Comparison of ENCODE assay signal across 7 mouse cellular contexts in the genomic region with DNA sequence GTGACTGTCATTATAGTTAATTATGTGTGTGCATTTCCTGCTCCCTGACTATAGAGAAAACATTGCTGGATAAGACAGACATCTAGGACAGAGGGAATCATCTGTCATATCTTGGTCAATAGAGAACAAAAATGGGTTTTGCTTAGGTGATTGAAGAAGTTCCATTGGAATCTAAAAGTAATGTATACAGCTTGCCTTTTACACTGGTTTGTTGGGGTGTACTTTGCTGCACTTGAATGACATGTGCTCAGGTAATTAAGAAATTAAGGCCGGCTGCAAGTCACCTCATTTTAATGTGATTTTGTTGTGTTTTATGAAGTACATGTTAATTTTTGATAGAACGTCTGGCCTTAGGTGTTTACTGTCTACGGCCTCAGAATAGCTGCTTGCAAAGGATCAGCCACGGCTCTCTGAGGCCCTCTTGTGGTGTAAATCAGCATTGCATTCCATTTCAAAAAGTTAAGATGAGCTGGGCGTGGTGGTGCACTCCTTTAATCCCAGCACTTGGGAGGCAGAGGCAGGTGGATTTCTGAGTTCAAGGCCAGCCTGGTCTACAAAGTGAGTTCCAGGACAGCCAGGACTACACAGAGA. TPM values are rescaled to one million over a fixed set of nuclear protein-coding genes. Genes with fewer than 3 reads are reported as not detected.
DNase-seq lines count a peak whose midpoint lies in the region; ATAC-seq and TF ChIP-seq lines count a peak whose summit lies in the region.

No protein-coding gene starts in this region.

- peaks cover 20% of the 10 kb centered on the region for H3K36me3 ChIP-seq in hindbrain, postnatal 0 days (ENCODE audit: insufficient read depth, low read length)

- H3K9me3 ChIP-seq in hindbrain, postnatal 0 days (ENCODE audit: low read length): no peaks in the 10 kb centered on the region

- H3K27me3 ChIP-seq in cerebellum, adult 2 months (ENCODE audit: control insufficient read depth, insufficient read depth, low read length): no peaks in the 10 kb centered on the region
- H3K27me3 ChIP-seq in hindbrain, postnatal 0 days (ENCODE audit: insufficient read depth, low read length): no peaks in the 10 kb centered on the region

- peak; percentile 83 for ATAC-seq in frontal cortex, adult (ENCODE audit: low TSS enrichment)
- peak; percentile 63 for ATAC-seq in hindbrain, postnatal 0 days

- TF ChIP-seq CTCF in cerebellum, adult 2 months (IDR thresholded peaks at IDR 0.05; ENCODE audit: borderline replicate concordance, insufficient read depth, low read depth, low read length): peak; percentile 90
- peak; percentile 95 for TF ChIP-seq CTCF in hindbrain, postnatal 0 days (IDR thresholded peaks at IDR 0.05; ENCODE audit: low read depth)

- no peak overlapping the region for H3K4me2 ChIP-seq in hindbrain, postnatal 0 days (ENCODE audit: low read depth, low read length)

- TF ChIP-seq POLR2A in cerebellum, adult 2 months (IDR thresholded peaks at IDR 0.05; ENCODE audit: borderline replicate concordance, insufficient read depth, low read length): no peak

- no peak overlapping the region for H3K4me3 ChIP-seq in cerebellum, adult 2 months (replicated peaks; ENCODE audit: insufficient read depth, low read depth, low read length)
- no peak overlapping the region for H3K4me3 ChIP-seq in hindbrain, postnatal 0 days (ENCODE audit: low read length)

- H3K4me1 ChIP-seq in cerebellum, adult 2 months (ENCODE audit: control insufficient read depth, insufficient read depth, low read length): no peaks in the 10 kb centered on the region
- H3K4me1 ChIP-seq in hindbrain, postnatal 0 days (ENCODE audit: insufficient read depth, low read length): no peaks in the 10 kb centered on the region

- H3K27ac ChIP-seq in cerebellum, adult 2 months (ENCODE audit: insufficient read depth, low read length): no peak overlapping the region
- no peak overlapping the region for H3K27ac ChIP-seq in hindbrain, postnatal 0 days

- 13% methylated on average over 5 of the region's 5 CpGs for WGBS in cerebellum, adult 2 months
- WGBS in hindbrain, postnatal 0 days: 16% methylated on average over 5 of the region's 5 CpGs

- no peak overlapping the region for H3K9ac ChIP-seq in hindbrain, postnatal 0 days (replicated peaks; ENCODE audit: low read length)

- DNase-seq in T-cell, adult 2 months (ENCODE audit: low spot score): peak; percentile 78
- DNase-seq in cerebellum, adult 2 months: peak; percentile 76 to 81
- peak; percentile 84 for DNase-seq in hindbrain, postnatal 0 days (ENCODE audit: low spot score)
- peak; percentile 66 to 73 for DNase-seq in layer of hippocampus, postnatal 36 days
- peak; percentile 77 for DNase-seq in mesoderm, embryonic 11.5 days (ENCODE audit: low read depth, low spot score)
- DNase-seq in right cerebral cortex, postnatal 14 days: peak; percentile 56

RNA-seq across cellular contexts. Expression of a gene that starts 36.5 kb away (rescaled TPM):
- 24.0 and 26.7 TPM in 2 replicates for polyA plus RNA-seq in cerebellum, adult 2 months (2012; rRNA removed)
- total RNA-seq in hindbrain, postnatal 0 days (2014; rRNA removed): 18.3 and 25.6 TPM in 2 replicates
- polyA plus RNA-seq in hindbrain, postnatal 0 days (2015; fragmentation: Nextera tagmentation; extraction: Ambion mirVana): 7.6 and 8.2 TPM in 2 replicates
- 10 to 100 TPM; 22.0 to 24.8 TPM for total RNA-seq in layer of hippocampus, postnatal 36 days (2021)

RNA-seq across cellular contexts. Expression of a gene that starts 37.9 kb away (rescaled TPM):
- not detected in 2 replicates for polyA plus RNA-seq in cerebellum, adult 2 months (2012; rRNA removed)
- not detected in 2 replicates for total RNA-seq in hindbrain, postnatal 0 days (2014; rRNA removed)
- not detected in 2 replicates for polyA plus RNA-seq in hindbrain, postnatal 0 days (2015; fragmentation: Nextera tagmentation; extraction: Ambion mirVana)
- not detected for total RNA-seq in layer of hippocampus, postnatal 36 days (2021)
